Mouse (Mus musculus) CH12.LX (cell line): ENCODE measurements around the gene Ssh2. TPM values are rescaled to one million over a fixed set of nuclear protein-coding genes. Genes with fewer than 3 reads are reported as not detected.

Experiments
- DNase-seq: peaks from one replicate; pipeline ENCODE4 v3.0.0-alpha.2; 2013; ENCODE audit errors: extremely low read depth
- H3K27ac ChIP-seq: 2 replicates; pipeline ENCODE4 v1.5.1; 2012; ENCODE audit warnings: low read depth, mild to moderate bottlenecking, control low read depth, moderate library complexity; ENCODE audit not compliant: insufficient read depth
- H3K27me3 ChIP-seq: replicated peaks from 2 replicates; pipeline ENCODE3; 2012; ENCODE audit warnings: inconsistent platforms
- H3K36me3 ChIP-seq, 2 experiments: replicated peaks in 1 of 2; 2 replicates each; pipeline versions ENCODE3 to v1.6.1; 2012; ENCODE audit warnings: inconsistent platforms in 1 of 2, low read length in 1 of 2, mild to moderate bottlenecking in 1 of 2, mixed read lengths in 1 of 2, moderate library complexity in 1 of 2; ENCODE audit not compliant: control insufficient read depth in 1 of 2, insufficient read depth in 1 of 2
- H3K4me1 ChIP-seq, 2 experiments: 2 replicates each; pipeline ENCODE4 v1.6.1; 2012; ENCODE audit warnings: inconsistent platforms in 1 of 2, moderate library complexity in 1 of 2; ENCODE audit not compliant: insufficient read depth in 2 of 2, control insufficient read depth in 1 of 2
- H3K4me2 ChIP-seq: 2 replicates; pipeline ENCODE4 v1.6.1; 2012; ENCODE audit warnings: low read depth, mild to moderate bottlenecking, control low read depth; ENCODE audit not compliant: poor library complexity, insufficient read depth, severe bottlenecking
- H3K4me3 ChIP-seq, 3 experiments: fragments of 150-350 bp in 1 of 3; sonication (generic) in 1 of 3; replicated peaks in 1 of 3; 2 replicates each; pipeline versions ENCODE3 to v1.5.1; 2011 to 2012; ENCODE audit warnings: low read depth in 2 of 3, low read length in 2 of 3, mild to moderate bottlenecking in 2 of 3, moderate library complexity in 2 of 3, control low read depth in 1 of 3, improper control_type of control experiment in 1 of 3, inconsistent platforms in 1 of 3, mixed read lengths in 1 of 3; ENCODE audit not compliant: poor library complexity in 1 of 3
- H3K79me2 ChIP-seq: replicated peaks from 2 replicates; pipeline ENCODE4 v1.6.1; 2012; ENCODE audit warnings: mild to moderate bottlenecking, moderate library complexity; ENCODE audit not compliant: control insufficient read depth, poor library complexity, insufficient read depth, severe bottlenecking; ENCODE audit errors: extremely low read depth
- H3K9ac ChIP-seq: 2 replicates; pipeline ENCODE4 v1.6.1; 2012; ENCODE audit warnings: low read depth, mild to moderate bottlenecking, control low read depth, moderate library complexity; ENCODE audit not compliant: insufficient read depth
- H3K9me3 ChIP-seq: replicated peaks from 2 replicates; pipeline ENCODE3; 2012; ENCODE audit warnings: low read length, inconsistent platforms, mixed read lengths
- ELF1 ChIP-seq: IDR thresholded peaks from 2 replicates; pipeline ENCODE4 v1.6.1; 2014; ENCODE audit warnings: low read depth, mild to moderate bottlenecking, inconsistent platforms, low read length, improper control_type of control experiment
- EP300 ChIP-seq: IDR thresholded peaks from 2 replicates; pipeline ENCODE4 v1.6.1; 2011; ENCODE audit warnings: low read length, improper control_type of control experiment
- ETS1 ChIP-seq: conservative IDR thresholded peaks from 2 replicates; pipeline ENCODE4 v1.6.1; 2012; ENCODE audit warnings: low read depth, mild to moderate bottlenecking, inconsistent platforms, low read length, improper control_type of control experiment, moderate library complexity
- HCFC1 ChIP-seq: IDR thresholded peaks from 2 replicates; pipeline ENCODE4 v1.6.1; 2012; ENCODE audit warnings: low read depth, mild to moderate bottlenecking, inconsistent platforms, low read length, improper control_type of control experiment
- JUND ChIP-seq: conservative IDR thresholded peaks from 2 replicates; pipeline ENCODE4 v1.6.1; 2011; ENCODE audit warnings: low read depth, low read length, improper control_type of control experiment
- KAT2A ChIP-seq: IDR thresholded peaks from 2 replicates; pipeline ENCODE4 v1.6.1; 2012; ENCODE audit warnings: low read length, improper control_type of control experiment, inconsistent platforms; ENCODE audit not compliant: insufficient replicate concordance
- MAZ ChIP-seq: IDR thresholded peaks from 2 replicates; pipeline ENCODE4 v1.6.1; 2012; ENCODE audit warnings: low read depth, mild to moderate bottlenecking, inconsistent platforms, low read length, improper control_type of control experiment, moderate library complexity
- MEF2A ChIP-seq: IDR thresholded peaks from 2 replicates; pipeline ENCODE4 v1.6.1; 2014; ENCODE audit warnings: low read depth, mild to moderate bottlenecking, inconsistent platforms, low read length, improper control_type of control experiment, borderline replicate concordance
- MXI1 ChIP-seq: IDR thresholded peaks from 2 replicates; pipeline ENCODE4 v1.6.1; 2011; ENCODE audit warnings: mild to moderate bottlenecking, low read depth, low read length, improper control_type of control experiment
- POLR2A ChIP-seq: IDR thresholded peaks from 2 replicates; pipeline ENCODE4 v1.6.1; 2011; ENCODE audit warnings: low read depth, mild to moderate bottlenecking, improper control_type of control experiment, low read length
- RCOR1 ChIP-seq: conservative IDR thresholded peaks from 2 replicates; pipeline ENCODE4 v1.6.1; 2012; ENCODE audit warnings: low read depth, mild to moderate bottlenecking, inconsistent platforms, low read length, improper control_type of control experiment
- SIN3A ChIP-seq: IDR thresholded peaks from 2 replicates; pipeline ENCODE4 v1.6.1; 2012; ENCODE audit warnings: low read length, improper control_type of control experiment, inconsistent platforms
- TBP ChIP-seq: conservative IDR thresholded peaks from 2 replicates; pipeline ENCODE4 v1.6.1; 2011; ENCODE audit warnings: low read depth, low read length, improper control_type of control experiment
- TCF12 ChIP-seq: IDR thresholded peaks from 2 replicates; pipeline ENCODE4 v1.6.1; 2014; ENCODE audit warnings: low read depth, mild to moderate bottlenecking, inconsistent platforms, low read length, improper control_type of control experiment
- USF1 ChIP-seq: IDR thresholded peaks from 2 replicates; pipeline ENCODE4 v1.6.1; 2014; ENCODE audit warnings: low read depth, mild to moderate bottlenecking, inconsistent platforms, low read length, improper control_type of control experiment
- USF2 ChIP-seq: conservative IDR thresholded peaks from 2 replicates; pipeline ENCODE4 v1.6.1; 2011; ENCODE audit warnings: low read depth, low read length, improper control_type of control experiment
- ZC3H11A ChIP-seq: IDR thresholded peaks from 2 replicates; pipeline ENCODE4 v1.6.1; 2012; ENCODE audit warnings: low read depth, mild to moderate bottlenecking, inconsistent platforms, low read length, improper control_type of control experiment
- ZKSCAN1 ChIP-seq: IDR thresholded peaks from 2 replicates; pipeline ENCODE4 v1.6.1; 2012; ENCODE audit warnings: low read depth, inconsistent platforms, low read length, improper control_type of control experiment, borderline replicate concordance
- ZMIZ1 ChIP-seq: IDR thresholded peaks from 2 replicates; pipeline ENCODE4 v1.6.1; 2012; ENCODE audit warnings: low read depth, mild to moderate bottlenecking, inconsistent platforms, low read length, improper control_type of control experiment
- dilution Hi-C: fragments of 300-500 bp; cut with MboI; formaldehyde crosslinking; loops from 2 replicates; pipeline ENCODE4 v1.14.3; 2020; ENCODE audit warnings: low sequenced_read_pairs; ENCODE audit not compliant: extremely low pct_unique_long_range_greater_than_20kb, extremely low pct_ligation_motif_present
- in situ Hi-C: fragments of 300-500 bp; cut with MboI; formaldehyde crosslinking; loops from 3 replicates; pipeline ENCODE4 v1.14.3; 2019; ENCODE audit warnings: low sequenced_read_pairs, low pct_ligation_motif_present, low pct_unique_long_range_greater_than_20kb, mixed read lengths
- polyA plus RNA-seq: library from polyadenylated mRNA; unstranded; fragments of >175 nt; gene quantifications from 2 replicates; pipeline ENCODE4 v1.2.1, GENCODE M21; 2012; ENCODE audit warnings: low read depth; ENCODE audit not compliant: insufficient read length
- total RNA-seq, 2 experiments: library from RNA; depleted of rRNA; stranded (reverse); fragments of 300-350 nt in 1 of 2; fragments of >200 nt in 1 of 2; gene quantifications; 2 replicates each; pipeline ENCODE4 v1.2.3; 2012 to 2014

Ssh2 gene
- total and polyA plus RNA-seq, 3 experiments: 5.9 to 14.6 (median 6.3) TPM

GRCm38 (mm10) chr11:77365706-77366386, 149.8 kb downstream of the Ssh2 start:
- Histone ChIP-seq H3K4me1 (peaks cover 0 to 19% of the 10 kb centered on the region in 2 experiments; a peak in 2 of 4 replicates), H3K79me2 (no peaks in the 10 kb centered on the region), H3K4me2 (no peak overlapping the region), H3K36me3 (peaks cover 0 to 4% of the 10 kb centered on the region in 2 experiments), H3K27me3 (no peaks in the 10 kb centered on the region), H3K9ac (no peak overlapping the region), H3K9me3 (no peaks in the 10 kb centered on the region), H3K27ac (no peak overlapping the region), H3K4me3 (no peak overlapping the region)
- in situ Hi-C loops (no loop called here), dilution Hi-C loops (no loop called here)
- TF ChIP-seq HCFC1: no peak
- TF ChIP-seq MEF2A: no peak
- no peak for TF ChIP-seq ZC3H11A
- TF ChIP-seq KAT2A: no peak
- no peak for TF ChIP-seq ZMIZ1
- no peak for TF ChIP-seq MXI1
- no peak for TF ChIP-seq SIN3A
- TF ChIP-seq ELF1: no peak
- no peak for TF ChIP-seq USF2
- TF ChIP-seq ETS1: no peak
- no peak for TF ChIP-seq JUND
- TF ChIP-seq USF1: no peak
- TF ChIP-seq RCOR1: no peak
- no peak for DNase-seq

GRCm38 (mm10) chr11:77367541-77368270, 151.6 kb downstream of the Ssh2 start:
- no peaks in the 10 kb centered on the region for H3K27me3 ChIP-seq
- peaks cover 0 to 2% of the 10 kb centered on the region in 2 experiments for H3K36me3 ChIP-seq
- TF ChIP-seq TBP (no peak), ZKSCAN1 (no peak), POLR2A (no peak), MAZ (no peak), TCF12 (no peak), EP300 (no peak)
- in situ Hi-C loops: no loop called here
- no peak overlapping the region for H3K9ac ChIP-seq
- no peaks in the 10 kb centered on the region for H3K79me2 ChIP-seq
- H3K4me3 ChIP-seq: no peak overlapping the region
- no peak overlapping the region for H3K27ac ChIP-seq
- DNase-seq: no peak
- H3K9me3 ChIP-seq: no peaks in the 10 kb centered on the region
- H3K4me1 ChIP-seq: peaks cover 3 to 27% of the 10 kb centered on the region in 2 experiments; a peak in 3 of 4 replicates
- H3K4me2 ChIP-seq: no peak overlapping the region
- dilution Hi-C loops: no loop called here
